Mouse (Mus musculus): ENCODE data around the gene Deaf1. TPM values are rescaled to one million over a fixed set of nuclear protein-coding genes. Genes with fewer than 3 reads are reported as not detected.

Gene Deaf1
- total RNA-seq (2021): 10 to 100 TPM; 71.8 to 76.6 TPM

DNA sequence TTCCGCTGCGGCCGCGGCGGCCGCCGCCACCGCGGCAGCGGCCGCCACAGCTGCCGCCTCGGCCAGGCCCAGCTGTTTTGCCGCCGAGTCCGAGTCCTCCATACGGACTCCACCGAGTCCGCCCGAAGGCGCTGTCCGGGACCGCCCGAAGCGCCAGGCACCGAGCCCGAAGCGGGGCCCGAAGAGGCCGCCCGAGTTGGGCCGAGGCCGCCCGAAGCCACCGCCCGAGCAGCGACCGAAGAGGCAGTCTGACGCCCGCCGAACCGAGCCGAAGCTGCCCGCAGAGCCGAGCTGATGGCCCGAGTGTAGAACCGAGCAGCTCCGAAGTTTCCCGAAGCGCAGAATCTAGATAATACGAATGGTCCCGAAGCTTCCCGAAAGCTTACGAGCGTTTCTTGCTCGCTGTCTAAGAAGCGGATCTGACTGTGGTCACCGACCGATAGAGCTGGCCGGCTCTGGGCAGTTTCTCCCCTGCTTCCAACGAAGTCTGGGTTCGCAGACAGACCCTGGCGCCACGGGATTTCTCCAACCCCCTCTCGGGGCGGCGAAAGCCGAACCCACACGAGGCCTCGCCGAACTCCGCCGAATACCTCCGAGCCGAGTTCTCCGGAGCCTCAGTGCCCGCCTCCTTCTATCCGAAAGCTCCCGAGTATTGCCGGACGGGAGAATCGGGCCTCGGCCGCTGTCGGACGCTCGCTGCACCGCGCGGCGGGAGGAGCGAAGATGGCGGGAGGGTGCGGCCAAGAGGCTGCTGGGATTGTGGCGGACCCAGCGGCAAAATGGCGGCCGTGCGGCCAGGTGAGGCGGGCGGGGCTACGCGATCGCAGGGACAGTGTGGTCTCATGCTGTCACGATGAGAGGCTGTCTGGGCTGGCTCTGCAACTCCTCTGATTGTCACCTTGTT is at the start of gene Deaf1, which contains the start of gene Tmem80:
Deaf1 (minus strand) TSS at position 222 of the 904 bp plus-strand sequence.
Tmem80 (plus strand) TSS at position 271 of the 904 bp plus-strand sequence.
- intact Hi-C loops (cut with DNase I): no loop called here
- DNase-seq (ENCODE audit: low spot score in 2 of 2): peak; percentile 99 to 100

- intact Hi-C loops (cut with DNase I): no loop called here
- no peak for DNase-seq (ENCODE audit: low spot score in 2 of 2)
Measured at GRCm38 (mm10) chr7:141374399-141374798, 46.9 kb upstream of the Deaf1 start.

DNA sequence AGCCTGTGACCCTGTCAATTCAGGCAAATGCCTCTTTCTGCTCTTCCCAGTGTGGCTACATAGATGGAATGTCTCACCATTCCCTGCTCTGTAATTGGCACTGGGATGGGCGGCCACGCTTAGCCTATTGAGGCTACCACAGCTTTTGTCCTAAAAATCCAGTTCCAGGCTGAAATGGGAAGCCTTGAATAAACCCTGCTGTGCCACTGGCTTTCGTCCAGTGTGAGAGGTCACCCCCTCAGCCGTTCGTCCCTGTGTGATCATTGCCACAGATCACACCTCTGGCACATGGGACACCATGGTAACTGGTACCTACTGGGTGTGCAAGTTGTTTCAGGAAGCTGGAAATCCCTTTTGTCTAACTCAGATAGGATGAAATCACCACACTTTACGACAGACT is 46.1 kb upstream of the Deaf1 start:
- intact Hi-C loops (cut with DNase I): no loop called here
- no peak for DNase-seq (ENCODE audit: low spot score in 2 of 2)

- intact Hi-C loops (cut with DNase I): no loop called here
- DNase-seq (ENCODE audit: low spot score in 2 of 2): no peak
Measured at GRCm38 (mm10) chr7:141371942-141372595, 44.6 kb upstream of the Deaf1 start.

DNA sequence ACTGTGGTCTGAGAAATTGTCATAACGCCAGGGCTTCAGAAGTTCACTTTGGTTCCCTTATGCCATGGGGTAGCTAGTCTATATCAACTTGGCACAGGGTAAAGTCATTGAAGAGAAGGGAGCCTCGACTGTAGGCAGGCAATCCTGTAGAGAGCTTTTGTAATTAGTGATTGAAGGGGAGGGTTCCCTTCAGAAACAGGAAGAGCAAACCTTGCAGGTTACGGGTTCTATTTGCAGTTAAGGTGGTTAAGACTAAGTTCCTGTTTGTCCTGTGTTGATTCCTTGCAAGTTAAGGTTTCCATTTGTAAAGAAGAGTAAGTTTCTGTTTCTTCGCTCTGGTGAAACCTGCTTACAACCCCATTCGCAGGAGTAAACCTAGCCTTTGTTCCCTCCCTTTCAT is 42.4 kb upstream of the Deaf1 start:
- intact Hi-C loops (cut with DNase I): no loop called here
- DNase-seq (ENCODE audit: low spot score in 2 of 2): no peak

DNA sequence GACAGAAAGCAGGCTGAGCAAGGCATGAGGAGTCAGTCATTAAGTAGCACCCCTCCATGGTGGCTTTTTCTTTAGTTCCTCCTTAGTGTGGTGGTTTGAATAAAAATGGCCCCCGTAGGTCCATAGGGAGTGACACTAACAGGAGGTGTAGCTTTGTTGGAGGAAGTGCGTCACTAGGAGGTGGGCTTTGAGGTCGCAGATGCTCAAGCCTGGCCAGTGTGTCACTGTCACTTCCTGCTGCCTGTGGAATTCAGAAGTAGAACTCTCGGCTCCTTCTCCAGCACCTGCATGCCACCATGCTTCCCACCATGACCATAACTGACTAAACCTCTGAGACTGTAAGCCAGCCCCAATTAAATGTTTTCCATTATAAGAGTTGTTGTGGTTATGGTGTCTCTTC is 39.9 kb upstream of the Deaf1 start:
- no peak for DNase-seq (ENCODE audit: low spot score in 2 of 2)
- intact Hi-C loops (cut with DNase I): no loop called here

DNA sequence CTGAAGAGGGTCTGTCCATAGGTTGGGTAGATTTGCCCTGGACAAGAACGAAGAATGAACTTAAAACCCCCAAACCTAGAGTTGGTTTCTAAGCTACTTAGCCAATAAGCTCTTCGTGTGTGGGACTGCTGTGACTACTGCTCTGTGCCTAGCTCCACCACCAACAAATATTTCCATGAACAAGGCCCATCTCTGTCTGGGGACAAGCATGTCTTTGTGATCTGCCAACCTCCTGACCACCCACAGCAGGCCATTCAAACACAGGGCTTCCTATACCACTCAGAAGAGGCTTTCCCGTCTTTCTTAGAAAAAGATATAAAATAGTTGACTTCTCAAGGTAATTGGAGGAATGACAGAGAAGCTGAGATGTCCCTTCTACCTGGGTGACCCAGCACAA is 37.6 kb upstream of the Deaf1 start:
- intact Hi-C loops (cut with DNase I): no loop called here
- DNase-seq (ENCODE audit: low spot score in 2 of 2): peak in 1 of 2 experiments; percentile 16

DNA sequence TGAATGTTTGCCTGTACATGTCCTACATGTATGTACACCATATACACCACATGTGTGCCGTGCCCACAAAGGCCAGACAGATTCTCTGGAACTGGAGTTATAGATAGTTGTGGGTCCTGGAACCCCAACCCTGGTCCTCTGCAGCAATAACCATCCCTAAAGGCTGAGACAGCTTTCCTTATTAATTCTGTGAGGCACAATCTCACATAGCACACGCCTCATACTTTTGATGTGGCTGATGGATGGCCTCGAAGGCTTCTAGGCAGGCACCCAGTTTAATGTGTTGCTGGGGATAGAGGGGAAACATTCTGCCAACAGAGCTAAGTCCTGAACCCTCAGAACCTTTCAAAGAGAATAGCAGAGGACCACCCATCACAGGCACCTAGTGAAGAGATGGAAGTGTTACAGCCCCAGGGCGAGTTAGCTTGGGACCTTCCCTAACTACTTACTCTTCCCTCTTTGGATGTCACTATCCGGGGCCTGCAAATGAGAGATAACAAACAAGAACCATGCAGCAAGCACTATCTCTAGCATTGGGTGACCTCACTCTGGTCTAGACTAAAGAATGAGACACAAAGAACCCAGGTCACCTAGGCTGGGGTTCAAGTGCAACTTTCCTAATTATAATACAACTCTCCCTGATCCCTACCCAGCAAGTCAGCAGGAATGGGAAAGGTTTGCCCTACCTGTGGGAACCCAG is 37.0 kb upstream of the Deaf1 start:
- intact Hi-C loops (cut with DNase I): loop anchor here (5.0 kb wide), 1 partner anchor 97 kb away; the partner anchor contains the start of gene Irf7
- no peak for DNase-seq (ENCODE audit: low spot score in 2 of 2)

DNA sequence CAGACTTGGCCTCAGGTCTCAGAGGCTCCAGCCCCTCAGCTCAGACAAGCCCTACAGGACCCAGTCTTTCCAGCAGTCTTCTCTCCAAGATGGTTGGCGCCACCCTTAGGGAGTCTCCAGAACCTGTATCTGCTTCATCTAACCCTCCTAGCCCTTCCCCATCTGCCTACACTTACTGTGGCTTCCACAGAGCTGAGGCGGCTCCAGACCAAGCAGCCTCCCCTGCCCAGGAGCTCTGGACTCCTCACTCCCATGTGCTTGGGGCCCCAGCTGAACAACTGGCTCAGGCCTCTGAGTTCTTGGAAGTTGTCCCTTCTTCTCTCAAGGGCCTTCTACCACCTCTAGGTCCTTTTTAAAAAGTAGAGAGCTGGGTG is 36.2 kb upstream of the Deaf1 start:
- intact Hi-C loops (cut with DNase I): loop anchor here (2.0 to 5.0 kb wide), 2 partner anchors 96 to 135 kb away; partner anchors contain the start of genes Irf7 and Phrf1
- no peak for DNase-seq (ENCODE audit: low spot score in 2 of 2)

GRCm38 (mm10) chr7:141363106-141363751 is 35.7 kb upstream of the Deaf1 start:
- intact Hi-C loops (cut with DNase I): loop anchor here (2.0 to 5.0 kb wide), 2 partner anchors 96 to 134 kb away; partner anchors contain the start of genes Irf7 and Phrf1
- DNase-seq (ENCODE audit: low spot score in 2 of 2): peak; percentile 77 to 85

DNA sequence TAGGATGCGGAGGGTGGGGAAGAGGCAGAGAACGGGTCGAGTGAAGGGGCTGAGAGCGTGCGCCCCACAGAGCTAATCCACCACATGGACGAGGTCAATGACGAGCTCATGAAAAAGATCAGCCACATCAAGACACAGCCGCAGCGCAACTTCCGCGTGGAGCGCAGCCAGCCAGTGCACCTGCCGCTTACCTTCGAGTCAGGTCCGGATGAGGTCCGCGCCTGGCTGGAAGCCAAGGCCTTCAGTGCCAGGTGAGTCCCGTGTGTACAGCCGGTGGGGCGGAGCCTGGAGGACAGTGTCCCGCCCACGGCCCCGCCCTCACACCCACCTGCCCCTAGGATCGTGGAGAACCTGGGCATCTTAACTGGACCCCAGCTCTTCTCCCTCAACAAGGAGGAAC is 34.0 kb upstream of the Deaf1 start:
- intact Hi-C loops (cut with DNase I): loop anchor here (5.0 kb wide), 1 partner anchor 94 kb away; the partner anchor contains the start of gene Irf7
- no peak for DNase-seq (ENCODE audit: low spot score in 2 of 2)

DNA sequence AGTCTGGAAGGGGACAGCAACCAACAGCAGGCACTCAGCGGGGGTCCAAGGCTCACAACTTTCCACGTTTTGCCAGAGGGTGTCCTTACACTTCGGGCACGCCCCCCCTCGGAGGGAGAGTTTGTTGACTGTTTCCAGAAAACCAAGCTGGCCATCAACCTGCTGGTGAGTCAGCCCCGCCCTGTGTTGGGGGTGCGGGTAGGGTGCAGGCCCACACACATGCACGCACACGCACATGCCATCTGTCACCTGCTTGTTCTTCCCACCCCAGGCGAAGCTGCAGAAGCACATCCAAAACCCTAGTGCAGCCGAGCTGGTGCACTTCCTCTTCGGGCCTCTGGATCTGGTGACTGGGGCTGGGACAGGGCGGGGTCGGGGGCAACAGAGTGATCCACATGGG is 29.5 kb upstream of the Deaf1 start:
- intact Hi-C loops (cut with DNase I): no loop called here
- DNase-seq (ENCODE audit: low spot score in 2 of 2): peak in 1 of 2 experiments; percentile 44

DNA sequence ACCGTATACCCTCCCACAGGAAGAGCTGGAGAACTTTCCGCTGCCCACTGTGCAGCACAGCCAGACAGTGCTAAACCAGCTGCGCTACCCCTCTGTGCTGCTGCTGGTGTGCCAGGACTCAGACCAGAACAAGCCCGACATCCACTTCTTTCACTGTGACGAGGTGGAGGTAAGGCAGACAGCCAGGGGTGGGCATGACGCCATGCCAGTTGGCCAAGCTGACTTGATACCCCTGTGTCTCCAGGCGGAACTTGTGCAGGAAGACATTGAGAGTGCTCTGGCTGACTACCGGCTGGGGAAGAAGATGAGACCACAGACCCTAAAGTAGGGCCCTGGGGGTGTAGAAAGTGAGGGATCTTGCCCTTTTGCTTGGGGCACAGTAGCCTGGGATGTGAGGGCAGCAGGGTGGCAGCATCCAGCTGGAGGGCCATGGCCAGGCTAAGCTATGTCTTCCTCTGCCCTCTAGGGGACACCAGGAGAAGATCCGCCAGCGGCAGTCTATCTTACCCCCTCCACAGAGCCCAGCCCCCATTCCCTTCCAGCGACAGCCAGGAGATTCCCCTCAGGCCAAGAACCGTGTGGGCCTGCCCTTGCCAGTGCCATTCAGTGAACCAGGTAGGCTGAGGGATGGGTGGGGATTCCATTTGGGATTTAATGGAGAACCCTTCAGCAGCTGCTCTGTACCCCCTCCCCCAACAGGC is 28.3 kb upstream of the Deaf1 start:
- intact Hi-C loops (cut with DNase I): no loop called here
- no peak for DNase-seq (ENCODE audit: low spot score in 2 of 2)

GRCm38 (mm10) chr7:141355051-141355450 is 27.6 kb upstream of the Deaf1 start:
- intact Hi-C loops (cut with DNase I): no loop called here
- DNase-seq (ENCODE audit: low spot score in 2 of 2): peak in 1 of 2 experiments; percentile 33

GRCm38 (mm10) chr7:141351061-141351460 is 23.6 kb upstream of the Deaf1 start:
- intact Hi-C loops (cut with DNase I): no loop called here

GRCm38 (mm10) chr7:141344787-141345186 is 17.3 kb upstream of the Deaf1 start:
- no peak for DNase-seq (ENCODE audit: low spot score in 2 of 2)
- intact Hi-C loops (cut with DNase I): no loop called here

More at GRCm38 (mm10) chr7:141351061-141351460, 23.6 kb upstream of the Deaf1 start:
- no peak for DNase-seq (ENCODE audit: low spot score in 2 of 2)

DNA sequence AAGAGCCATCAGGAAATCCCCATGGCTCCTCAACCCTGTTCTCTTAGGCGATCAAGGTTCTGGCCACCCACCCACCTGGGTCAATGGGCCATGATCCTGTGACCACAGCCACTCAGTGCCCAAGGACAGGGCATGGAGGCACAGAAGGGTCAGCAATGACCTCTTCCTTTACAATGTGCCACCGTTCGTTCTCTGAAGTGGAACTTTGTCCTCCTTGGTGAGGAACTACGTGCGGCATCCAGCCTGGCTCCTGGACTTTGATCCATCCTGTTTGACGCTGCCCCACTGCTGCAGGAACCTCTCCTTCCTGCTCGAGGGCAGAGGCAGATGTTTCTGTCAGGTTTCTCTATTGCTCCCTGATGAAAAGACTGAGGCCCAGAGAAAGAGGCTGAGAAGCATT is 16.2 kb upstream of the Deaf1 start:
- intact Hi-C loops (cut with DNase I): no loop called here
- DNase-seq (ENCODE audit: low spot score in 2 of 2): no peak

GRCm38 (mm10) chr7:141343230-141343629 is 15.7 kb upstream of the Deaf1 start:
- intact Hi-C loops (cut with DNase I): no loop called here
- no peak for DNase-seq (ENCODE audit: low spot score in 2 of 2)

DNA sequence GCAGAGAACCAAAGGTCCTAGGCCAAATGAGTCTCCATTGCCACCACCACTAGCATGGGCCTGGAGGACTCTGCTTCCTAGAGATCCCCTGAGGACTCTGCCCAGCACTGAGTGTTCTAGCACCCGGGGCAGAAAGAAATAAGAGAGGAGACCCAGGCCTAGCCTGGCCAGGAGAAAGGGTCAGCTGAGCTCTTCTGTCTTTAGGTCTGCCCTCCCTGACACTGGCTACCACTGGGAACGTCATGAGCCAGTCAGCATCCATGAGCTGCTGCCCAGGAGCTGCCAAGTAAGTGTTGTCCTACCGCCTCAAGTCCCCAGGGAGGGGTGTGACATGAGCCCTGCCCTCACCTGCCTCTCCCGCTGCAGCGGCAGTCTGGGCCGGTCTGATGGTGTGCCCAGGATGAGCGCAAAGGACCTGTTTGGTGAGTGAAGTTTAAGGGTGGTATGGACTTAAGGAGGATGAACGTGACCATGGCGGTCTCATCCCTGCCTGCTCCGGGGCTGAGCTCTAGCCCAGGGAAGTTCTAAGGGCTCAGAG is 14.3 kb upstream of the Deaf1 start:
- intact Hi-C loops (cut with DNase I): no loop called here
- DNase-seq (ENCODE audit: low spot score in 2 of 2): no peak
